Mouse (Mus musculus) liver, embryonic 16.5 days (tissue): Measurements from ENCODE around the gene Nfya. TPM values are rescaled to one million over a fixed set of nuclear protein-coding genes. Genes with fewer than 3 reads are reported as not detected.

ENCODE experiments used
- ATAC-seq: fragments of 200-750 bp; cut with Nextera tagmentation; 2 replicates; pipeline ENCODE4 v1.8.0; 2017; ENCODE audit warnings: low read depth, mild to moderate bottlenecking, moderate number of reproducible peaks, moderate library complexity
- H3K27ac ChIP-seq: fragments of 300-500 bp; sonication (generic); 2 replicates; pipeline ENCODE4 v1.5.1; 2014; ENCODE audit warnings: mild to moderate bottlenecking, low read length
- H3K27me3 ChIP-seq: fragments of 300-500 bp; sonication (generic); 2 replicates; pipeline ENCODE4 v1.6.1; 2014; ENCODE audit warnings: low read depth, low read length, mixed read lengths; ENCODE audit not compliant: control insufficient read depth, insufficient read depth
- H3K36me3 ChIP-seq: fragments of 300-500 bp; sonication (generic); 2 replicates; pipeline ENCODE4 v1.6.1; 2014; ENCODE audit warnings: mild to moderate bottlenecking; ENCODE audit not compliant: control insufficient read depth, insufficient read depth
- H3K4me1 ChIP-seq: fragments of 300-500 bp; sonication (generic); 2 replicates; pipeline ENCODE4 v1.6.1; 2014; ENCODE audit warnings: low read depth, low read length, mixed read lengths; ENCODE audit not compliant: control insufficient read depth
- H3K4me2 ChIP-seq: fragments of 300-500 bp; sonication (generic); 2 replicates; pipeline ENCODE4 v1.6.1; 2014; ENCODE audit warnings: low read depth, low read length, mixed read lengths
- H3K4me3 ChIP-seq: fragments of 300-500 bp; sonication (generic); 2 replicates; pipeline ENCODE4 v1.5.1; 2014; ENCODE audit warnings: low read depth, mild to moderate bottlenecking, low read length
- H3K9ac ChIP-seq: fragments of 300-500 bp; sonication (generic); 2 replicates; pipeline ENCODE4 v1.6.1; 2014; ENCODE audit warnings: low read depth, low read length
- H3K9me3 ChIP-seq: fragments of 300-500 bp; sonication (generic); replicated peaks from 2 replicates; pipeline ENCODE4 v1.6.1; 2016; ENCODE audit warnings: low read length; ENCODE audit not compliant: control insufficient read depth
- WGBS: fragments of 180-500 bp; shearing (Covaris S2); extraction: QIAGEN DNeasy Blood & Tissue Kit; methylation state at CpG from one replicate; pipeline ENCODE4 v1.1.7; 2014; ENCODE audit not compliant: insufficient replicate concordance; 5-methylcytosine and 5-hydroxymethylcytosine counted together
- polyA plus RNA-seq: library from polyadenylated mRNA; unstranded; fragments of >200 nt; fragmentation: Nextera tagmentation; extraction: Ambion mirVana; gene quantifications from 2 replicates; pipeline ENCODE4 v1.2.1, GENCODE M21; 2015

The Nfya gene
- polyA plus RNA-seq, 1 experiment from 2014 or later: 7.0 TPM

- H3K9ac ChIP-seq: no peak overlapping the region
- H3K27ac ChIP-seq: no peak overlapping the region
- H3K4me2 ChIP-seq: no peak overlapping the region
- no peaks in the 10 kb centered on the region for H3K27me3 ChIP-seq
- WGBS: 73% methylated on average over 20 of the region's 20 CpGs
- peaks cover 14% of the 10 kb centered on the region for H3K4me1 ChIP-seq
- ATAC-seq: no peak
- H3K36me3 ChIP-seq: no peaks in the 10 kb centered on the region
- H3K4me3 ChIP-seq: no peak overlapping the region
- no peaks in the 10 kb centered on the region for H3K9me3 ChIP-seq
Measured at GRCm38 (mm10) chr17:48433006-48433655, 23.4 kb upstream of the Nfya start.

GRCm38 (mm10) chr17:48432158-48432980 lies 22.7 kb upstream of the Nfya start, which contains the start of gene Apobec2:
TSS of gene Apobec2 (minus strand) at chr17:48432930.
- Histone ChIP-seq H3K4me1 (peaks cover 11% of the 10 kb centered on the region), H3K36me3 (no peaks in the 10 kb centered on the region), H3K27ac (no peak within 1 kb of the TSS), H3K9ac (no peak within 1 kb of the TSS), H3K9me3 (no peaks in the 10 kb centered on the region), H3K4me2 (no peak within 1 kb of the TSS), H3K4me3 (no peak within 1 kb of the TSS), H3K27me3 (no peaks in the 10 kb centered on the region)
- WGBS: 42% methylated on average over 16 of the region's 16 CpGs
- peak; percentile 37; the same call in 1 of the 2 replicates for ATAC-seq

- ATAC-seq: no peak
- no peaks in the 10 kb centered on the region for H3K36me3 ChIP-seq
- H3K4me3 ChIP-seq: no peak overlapping the region
- no peaks in the 10 kb centered on the region for H3K9me3 ChIP-seq
- H3K27me3 ChIP-seq: no peaks in the 10 kb centered on the region
- no peak overlapping the region for H3K27ac ChIP-seq
- H3K4me1 ChIP-seq: peaks cover 19% of the 10 kb centered on the region
- H3K9ac ChIP-seq: no peak overlapping the region
- 67% methylated on average over 5 of the region's 5 CpGs for WGBS
- H3K4me2 ChIP-seq: no peak overlapping the region
Measured at GRCm38 (mm10) chr17:48431054-48431453, 21.3 kb upstream of the Nfya start.

- no peak overlapping the region for H3K4me3 ChIP-seq
- H3K36me3 ChIP-seq: no peaks in the 10 kb centered on the region
- H3K4me2 ChIP-seq: no peak overlapping the region
- H3K4me1 ChIP-seq: peaks cover 26% of the 10 kb centered on the region
- WGBS: 25% methylated on average over 5 of the region's 5 CpGs
- no peaks in the 10 kb centered on the region for H3K9me3 ChIP-seq
- H3K27me3 ChIP-seq: no peaks in the 10 kb centered on the region
- no peak overlapping the region for H3K27ac ChIP-seq
- no peak overlapping the region for H3K9ac ChIP-seq
- ATAC-seq: no peak
Measured at GRCm38 (mm10) chr17:48430394-48430793, 20.7 kb upstream of the Nfya start.

- no peak for ATAC-seq
- no peaks in the 10 kb centered on the region for H3K9me3 ChIP-seq
- H3K27ac ChIP-seq: no peak overlapping the region
Measured at GRCm38 (mm10) chr17:48427852-48428530, 18.3 kb upstream of the Nfya start.

GRCm38 (mm10) chr17:48426991-48427750 lies 17.5 kb upstream of the Nfya start:
- no peak overlapping the region for H3K9ac ChIP-seq
- WGBS: 41% methylated on average over 13 of the region's 13 CpGs
- no peaks in the 10 kb centered on the region for H3K27me3 ChIP-seq
- peaks cover 19% of the 10 kb centered on the region for H3K4me1 ChIP-seq
- no peaks in the 10 kb centered on the region for H3K9me3 ChIP-seq
- no peak overlapping the region for H3K4me2 ChIP-seq
- H3K36me3 ChIP-seq: no peaks in the 10 kb centered on the region
- no peak overlapping the region for H3K4me3 ChIP-seq
- no peak overlapping the region for H3K27ac ChIP-seq
- ATAC-seq: no peak

More at GRCm38 (mm10) chr17:48427852-48428530, 18.3 kb upstream of the Nfya start:
- no peak overlapping the region for H3K4me2 ChIP-seq
- no peaks in the 10 kb centered on the region for H3K36me3 ChIP-seq
- H3K27me3 ChIP-seq: no peaks in the 10 kb centered on the region
- H3K4me1 ChIP-seq: peaks cover 26% of the 10 kb centered on the region
- H3K4me3 ChIP-seq: no peak overlapping the region
- no peak overlapping the region for H3K9ac ChIP-seq
- WGBS: 33% methylated on average over 11 of the region's 11 CpGs

- WGBS: 22% methylated on average over 9 of the region's 9 CpGs
- no peaks in the 10 kb centered on the region for H3K36me3 ChIP-seq
- H3K9me3 ChIP-seq: no peaks in the 10 kb centered on the region
- no peak overlapping the region for H3K9ac ChIP-seq
- no peak overlapping the region for H3K4me2 ChIP-seq
- H3K27ac ChIP-seq: no peak overlapping the region; the same call in 1 of the 2 replicates
- no peaks in the 10 kb centered on the region for H3K27me3 ChIP-seq
- ATAC-seq: no peak; the same call in 1 of the 2 replicates
- peaks cover 19% of the 10 kb centered on the region for H3K4me1 ChIP-seq
- H3K4me3 ChIP-seq: no peak overlapping the region
Measured at GRCm38 (mm10) chr17:48425823-48426612, 16.3 kb upstream of the Nfya start.

GRCm38 (mm10) chr17:48424237-48424636 lies 14.5 kb upstream of the Nfya start:
- Histone ChIP-seq H3K9me3 (no peaks in the 10 kb centered on the region), H3K9ac (no peak overlapping the region), H3K4me2 (no peak overlapping the region), H3K4me1 (peaks cover 15% of the 10 kb centered on the region), H3K27me3 (no peaks in the 10 kb centered on the region), H3K27ac (no peak overlapping the region), H3K4me3 (no peak overlapping the region), H3K36me3 (no peaks in the 10 kb centered on the region)
- 79% methylated on average over 9 of the region's 9 CpGs for WGBS
- ATAC-seq: no peak
